Mouse (Mus musculus): ENCODE measurements at regions not wholly inside any gene's neighbourhood (a gene's known extent, or its start where the extent isn't known, plus 50 kb on each side); places are given as distances from the start of the nearest gene placed in this dataset.

- TF ChIP-seq CTCF (conservative IDR thresholded peaks at IDR 0.05; ENCODE audit: insufficient read depth, insufficient read length, low read depth, low read length) = 0 out of 2 replicates have a peak, but pooled peaks have one; percentile 15
- TF ChIP-seq POLR2A (IDR thresholded peaks at IDR 0.05; ENCODE audit: low read depth, low read length) = no peak
Observed at GRCm38 (mm10) chr16:49441225-49441624, 257.8 kb upstream of the Ift57 start.

Data from kidney, adult 2 months (tissue).